ENCODE assay signal across 9 mouse cellular contexts in genomic region chr4:137920005-137920404, GRCm38 (mm10). TPM values are rescaled to one million over a fixed set of nuclear protein-coding genes. Genes with fewer than 3 reads are reported as not detected.
DNase-seq lines count a peak whose midpoint lies in the region; ATAC-seq lines count a peak whose summit lies in the region.
"Had no signal": no experiment of that assay in that cellular context is flagged by ENCODE, and none has a peak within 500 bp of the region (broad histone marks: within the 10 kb centered on the region; RNA-seq: fewer than 3 reads in every experiment).

No protein-coding gene starts in this region.

- H3K9ac ChIP-seq in forebrain, embryonic 13.5 days, result no peak overlapping the region
- H3K9ac ChIP-seq in heart, embryonic 16.5 days (ENCODE audit: low read length), result peak overlapping the region; percentile 39; the same call in 1 of the 2 replicates
- 0 out of 2 replicates have a peak overlapping the region, but pooled peaks have one; percentile 21 for H3K9ac ChIP-seq in midbrain, embryonic 11.5 days (ENCODE audit: low read length)
- H3K9ac ChIP-seq: liver, embryonic 14.5 days had no signal

- 33% methylated on average over 7 of the region's 7 CpGs for WGBS in forebrain, embryonic 13.5 days
- WGBS in heart, embryonic 16.5 days, result 43% methylated on average over 7 of the region's 7 CpGs
- 33% methylated on average over 7 of the region's 7 CpGs for WGBS in midbrain, embryonic 11.5 days

- no peak overlapping the region for H3K4me2 ChIP-seq in forebrain, embryonic 13.5 days
- peak overlapping the region; percentile 9; the same call in 1 of the 2 replicates for H3K4me2 ChIP-seq in heart, embryonic 16.5 days (ENCODE audit: low read depth, low read length)
- H3K4me2 ChIP-seq in midbrain, embryonic 11.5 days, result no peak overlapping the region

- H3K27ac ChIP-seq in forebrain, embryonic 13.5 days, result peak overlapping the region; percentile 48; the same call in 1 of the 2 replicates
- H3K27ac ChIP-seq in heart, embryonic 16.5 days (ENCODE audit: low read length), result peak overlapping the region; percentile 83
- H3K27ac ChIP-seq in midbrain, embryonic 11.5 days (ENCODE audit: low read depth, low read length), result no peak overlapping the region; the same call in 1 of the 2 replicates
- H3K27ac ChIP-seq: liver, embryonic 14.5 days had no signal

- H3K27me3 ChIP-seq in forebrain, embryonic 13.5 days, result peaks cover 19% of the 10 kb centered on the region
- H3K27me3 ChIP-seq in heart, embryonic 16.5 days (ENCODE audit: control insufficient read depth, insufficient read depth, low read length), result no peaks in the 10 kb centered on the region
- no peaks in the 10 kb centered on the region for H3K27me3 ChIP-seq in midbrain, embryonic 11.5 days (ENCODE audit: control insufficient read depth, insufficient read depth, low read length)

- peaks cover 44% of the 10 kb centered on the region for H3K4me1 ChIP-seq in forebrain, embryonic 13.5 days
- peaks cover 23% of the 10 kb centered on the region for H3K4me1 ChIP-seq in heart, embryonic 16.5 days (ENCODE audit: control insufficient read depth, insufficient read depth, low read length)
- H3K4me1 ChIP-seq in midbrain, embryonic 11.5 days (ENCODE audit: control insufficient read depth, insufficient read depth, low read length), result peaks cover 35% of the 10 kb centered on the region

- H3K4me3 ChIP-seq in forebrain, embryonic 13.5 days, result no peak overlapping the region
- H3K4me3 ChIP-seq in heart, embryonic 16.5 days (ENCODE audit: low read length), result no peak overlapping the region
- H3K4me3 ChIP-seq in midbrain, embryonic 11.5 days (ENCODE audit: low read depth, low read length), result no peak overlapping the region

- H3K9me3 ChIP-seq in forebrain, embryonic 13.5 days (replicated peaks), result no peaks in the 10 kb centered on the region
- no peaks in the 10 kb centered on the region for H3K9me3 ChIP-seq in heart, embryonic 16.5 days (replicated peaks; ENCODE audit: control insufficient read depth, low read length)
- no peaks in the 10 kb centered on the region for H3K9me3 ChIP-seq in midbrain, embryonic 11.5 days (ENCODE audit: control insufficient read depth, low read length)

- peak; percentile 50 for DNase-seq in kidney, postnatal 10 days
- no peak for DNase-seq in midbrain, embryonic 11.5 days (ENCODE audit: low spot score, missing footprints)
- no peak for DNase-seq in frontal cortex, postnatal 25 days (ENCODE audit: low spot score in 2 of 2)
- DNase-seq in adipocyte (ENCODE audit: low spot score), result no peak
- no peak for DNase-seq in cerebellum, postnatal 14 days
- DNase-seq in left cerebral cortex, adult 11 months (ENCODE audit: low spot score), result no peak

- no peaks in the 10 kb centered on the region for H3K36me3 ChIP-seq in forebrain, embryonic 13.5 days (ENCODE audit: poor library complexity, severe bottlenecking)
- H3K36me3 ChIP-seq in heart, embryonic 16.5 days (ENCODE audit: control insufficient read depth, insufficient read depth), result no peaks in the 10 kb centered on the region
- H3K36me3 ChIP-seq in midbrain, embryonic 11.5 days (ENCODE audit: control insufficient read depth, insufficient read depth, low read length), result no peaks in the 10 kb centered on the region

- ATAC-seq in forebrain, embryonic 13.5 days, result no peak
- ATAC-seq in heart, embryonic 16.5 days (replicated peaks; ENCODE audit: extremely low read depth, insufficient read depth, low FRiP score), result peak; percentile 42; the same call in 1 of the 2 replicates
- ATAC-seq in midbrain, embryonic 11.5 days (ENCODE audit: low FRiP score), result no peak

RNA-seq across cellular contexts. Expression of gene Ece1, which starts 58.0 kb away (rescaled TPM):
- polyA plus RNA-seq in forebrain, embryonic 13.5 days (2015; fragmentation: Nextera tagmentation; extraction: Ambion mirVana), result 10.8 and 12.9 TPM in 2 replicates
- 57.2 and 69.2 TPM in 2 replicates for polyA plus RNA-seq in heart, embryonic 16.5 days (2015; fragmentation: Nextera tagmentation; extraction: Ambion mirVana)
- polyA plus RNA-seq in midbrain, embryonic 11.5 days (2014; fragmentation: Nextera tagmentation; extraction: Ambion mirVana), result 26.6 and 27.5 TPM in 2 replicates
